Mouse (Mus musculus) frontal cortex, adult 2 months (tissue): ENCODE measurements at regions not wholly inside any gene's neighbourhood (a gene's known extent, or its start where the extent isn't known, plus 50 kb on each side); places are given as distances from the start of the nearest gene placed in this dataset.

Source experiments
- DNase-seq, 2 experiments: peaks; one replicate each; pipeline ENCODE4 v3.0.0; 2022; ENCODE audit warnings: low spot score in 1 of 2; ENCODE audit errors: extremely low spot score in 1 of 2

GRCm38 (mm10) chr3:121864734-121865445 lies 49.8 kb upstream of the Abcd3 start:
- DNase-seq: no peak
